Mouse (Mus musculus) gastrocnemius, postnatal 14 days (tissue): ENCODE measurements around the gene Sumo1. TPM values are rescaled to one million over a fixed set of nuclear protein-coding genes. Genes with fewer than 3 reads are reported as not detected.

Source experiments
- total RNA-seq, 2 experiments: library from RNA; stranded (reverse); gene quantifications; 2 replicates each; pipeline ENCODE4 v1.2.3; 2021

Sumo1 gene
- total RNA-seq, 2 experiments from 2014 or later: 54.3 to 61.5 TPM

Other genes with a start within 250 kb of the Sumo1 start
- gene Fzd7, start 188.4 kb downstream of the Sumo1 start, total RNA-seq: 10 to 100 TPM; 21.6 to 26.0 TPM
- under 1 TPM; 0.49 to 0.53 TPM for gene Gm973, start 154.6 kb downstream of the Sumo1 start, total RNA-seq
- 10 to 100 TPM; 25.7 to 33.5 TPM for gene Nop58, start 14.1 kb upstream of the Sumo1 start, total RNA-seq
- gene Bmpr2, start 92.6 kb upstream of the Sumo1 start, total RNA-seq: 10 to 100 TPM; 32.2 to 32.6 TPM
- gene Fam117b, start 242.2 kb upstream of the Sumo1 start, total RNA-seq: 10 to 100 TPM in 1 of 2 experiments, 1 to 10 TPM in 1; 6.2 to 12.5 TPM